In the genomic region with DNA sequence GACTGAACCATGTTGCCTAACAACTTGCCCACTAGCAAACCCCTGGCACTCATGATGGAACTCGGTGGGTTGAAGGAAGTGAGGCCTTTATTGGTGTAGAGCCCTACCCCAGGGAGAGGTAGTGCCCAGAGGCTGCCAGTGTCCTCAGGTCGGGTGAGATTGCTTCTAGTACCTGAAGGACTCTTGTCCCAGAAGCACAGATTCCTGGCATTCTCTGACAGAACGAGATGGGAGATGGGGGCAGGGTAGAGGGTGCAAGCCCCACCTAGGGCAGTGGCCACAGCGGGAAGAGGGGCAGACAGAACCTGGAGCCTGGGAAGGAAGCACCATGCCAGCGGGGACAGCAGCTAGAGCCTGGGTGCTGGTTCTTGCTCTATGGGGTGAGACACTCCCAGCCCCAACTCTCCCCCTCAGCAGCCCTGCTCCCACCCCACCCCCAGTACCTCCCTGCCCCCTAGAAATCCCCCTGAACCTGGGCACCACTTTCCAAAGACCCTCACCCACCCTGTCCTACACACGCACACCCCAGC, we compare ENCODE assay signal across 10 mouse cellular contexts. TPM values are rescaled to one million over a fixed set of nuclear protein-coding genes. Genes with fewer than 3 reads are reported as not detected.
A peak's percentile ranks its signal among the peaks of the same experiment; 100 is the strongest.
DNase-seq lines count a peak whose midpoint lies in the region; ATAC-seq lines count a peak whose summit lies in the region.
"Had no signal": no experiment of that assay in that cellular context is flagged by ENCODE, and none has a peak within 500 bp of the region (broad histone marks: within the 10 kb centered on the region; RNA-seq: fewer than 3 reads in every experiment).

Ager (plus strand) TSS at position 297 of the 530 bp plus-strand sequence.

- 26% methylated on average over 5 of the region's 6 CpGs for WGBS in kidney, embryonic 16.5 days
- 25% methylated on average over 6 of the region's 6 CpGs for WGBS in forebrain, embryonic 13.5 days

- peak within 1 kb of the TSS; percentile 10; the same call in 1 of the 2 replicates for H3K4me2 ChIP-seq in kidney, embryonic 16.5 days (replicated peaks; ENCODE audit: low read depth, low read length)
- no peak within 1 kb of the TSS for H3K4me2 ChIP-seq in forebrain, embryonic 13.5 days
- H3K4me2 ChIP-seq: liver, embryonic 15.5 days had no signal

- H3K9me3 ChIP-seq in kidney, embryonic 16.5 days (ENCODE audit: low read length), result no peaks in the 10 kb centered on the region
- H3K9me3 ChIP-seq in forebrain, embryonic 13.5 days (replicated peaks), result no peaks in the 10 kb centered on the region
- H3K9me3 ChIP-seq: liver, embryonic 15.5 days had no signal

- H3K9ac ChIP-seq in kidney, embryonic 16.5 days (replicated peaks; ENCODE audit: low read length), result peak within 1 kb of the TSS; percentile 56
- peak within 1 kb of the TSS; percentile 46; the same call in 1 of the 2 replicates for H3K9ac ChIP-seq in forebrain, embryonic 13.5 days
- H3K9ac ChIP-seq: liver, embryonic 15.5 days had no signal

- DNase-seq in cerebellum, adult 8-10 months, result peak; percentile 17
- DNase-seq in cerebellum, postnatal 14 days, result no peak
- DNase-seq in kidney, postnatal 10 days, result no peak
- DNase-seq in lung, postnatal 14 days, result peak; percentile 64
- DNase-seq in Muller cell, postnatal 12 days (ENCODE audit: inconsistent ontology term), result no peak
- no peak for DNase-seq in B cell, adult 2 months
- DNase-seq: kidney, adult 8-10 months had no signal

- H3K4me3 ChIP-seq in kidney, embryonic 16.5 days (ENCODE audit: low read length), result no peak within 1 kb of the TSS
- H3K4me3 ChIP-seq in forebrain, embryonic 13.5 days, result no peak within 1 kb of the TSS
- H3K4me3 ChIP-seq: liver, embryonic 15.5 days had no signal

- peaks cover 33% of the 10 kb centered on the region for H3K36me3 ChIP-seq in kidney, embryonic 16.5 days (ENCODE audit: insufficient read depth, low read length)
- peaks cover 47% of the 10 kb centered on the region for H3K36me3 ChIP-seq in forebrain, embryonic 13.5 days (ENCODE audit: poor library complexity, severe bottlenecking)

- H3K27ac ChIP-seq in kidney, embryonic 16.5 days (ENCODE audit: low read length), result peak within 1 kb of the TSS; percentile 74
- peak within 1 kb of the TSS; percentile 19; the same call in 1 of the 2 replicates for H3K27ac ChIP-seq in forebrain, embryonic 13.5 days

- H3K4me1 ChIP-seq in kidney, embryonic 16.5 days (ENCODE audit: insufficient read depth, low read length), result peaks cover 64% of the 10 kb centered on the region
- H3K4me1 ChIP-seq in forebrain, embryonic 13.5 days, result peaks cover 50% of the 10 kb centered on the region

- no peak for ATAC-seq in kidney, embryonic 16.5 days (ENCODE audit: low FRiP score, low TSS enrichment)
- ATAC-seq in forebrain, embryonic 13.5 days, result no peak

- H3K27me3 ChIP-seq in kidney, embryonic 16.5 days (ENCODE audit: insufficient read depth, low read length), result no peaks in the 10 kb centered on the region
- no peaks in the 10 kb centered on the region for H3K27me3 ChIP-seq in forebrain, embryonic 13.5 days
- H3K27me3 ChIP-seq: liver, embryonic 15.5 days had no signal

RNA-seq across cellular contexts. Expression of gene Ager, which starts in this region (rescaled TPM):
- polyA plus RNA-seq in kidney, embryonic 16.5 days (2015; fragmentation: Nextera tagmentation; extraction: Ambion mirVana), result 8.8 and 16.8 TPM in 2 replicates
- 2.3 and 2.5 TPM in 2 replicates for polyA plus RNA-seq in forebrain, embryonic 13.5 days (2015; fragmentation: Nextera tagmentation; extraction: Ambion mirVana)

Comparison
In these comparisons a context has a peak if more than half of its experiments do, and no peak if none do; other contexts are left out.
1. DNase-seq: peak in cerebellum, adult 8-10 months (single experiment) and lung, postnatal 14 days (single experiment); none in cerebellum, postnatal 14 days (0 of 2), kidney, postnatal 10 days (single experiment), Muller cell, postnatal 12 days (single experiment) and B cell, adult 2 months (0 of 2).